Mouse (Mus musculus) adrenal gland, postnatal 10 days (tissue): Measurements from ENCODE around the gene Cdk2ap2. TPM values are rescaled to one million over a fixed set of nuclear protein-coding genes. Genes with fewer than 3 reads are reported as not detected.
A peak's percentile ranks its signal among the peaks of the same experiment; 100 is the strongest.

ENCODE experiments used
- DNase-seq: peaks from one replicate; pipeline ENCODE4 v3.0.0; 2021; ENCODE audit warnings: mixed read lengths
- total RNA-seq, 2 experiments: library from RNA; stranded (reverse); gene quantifications; 2 replicates each; pipeline ENCODE4 v1.2.3; 2021

The Cdk2ap2 gene
- total RNA-seq, 2 experiments from 2014 or later, result 56.3 to 64.1 TPM

GRCm38 (mm10) chr19:4094348-4094747 lies 2.6 kb upstream of the Cdk2ap2 start:
- no peak for DNase-seq

GRCm38 (mm10) chr19:4094774-4095303 lies 2.1 kb upstream of the Cdk2ap2 start:
- DNase-seq, result no peak

- no peak for DNase-seq
These were observed 1.2 kb upstream of the Cdk2ap2 start for GRCm38 (mm10) chr19:4095802-4096201.

GRCm38 (mm10) chr19:4097441-4097825 lies 451 bp downstream of the Cdk2ap2 start:
- DNase-seq, result no peak

GRCm38 (mm10) chr19:4098426-4098825 lies 1.4 kb downstream of the Cdk2ap2 start:
- no peak for DNase-seq

- peak; percentile 97 for DNase-seq
These were observed 2.1 kb downstream of the Cdk2ap2 start for GRCm38 (mm10) chr19:4099056-4099455.

- peak; percentile 90 for DNase-seq
These were observed 3.1 kb downstream of the Cdk2ap2 start, which contains the start of gene Pitpnm1 for GRCm38 (mm10) chr19:4099837-4100717. Pitpnm1 (plus strand) TSS chr19:4099998.

- peak; percentile 81 for DNase-seq
These were observed 3.8 kb downstream of the Cdk2ap2 start for GRCm38 (mm10) chr19:4100718-4101261.

- DNase-seq, result no peak
These were observed 4.5 kb downstream of the Cdk2ap2 start for GRCm38 (mm10) chr19:4101466-4101865.

- no peak for DNase-seq
These were observed 5.1 kb downstream of the Cdk2ap2 start for GRCm38 (mm10) chr19:4102049-4102448.

- no peak for DNase-seq
These were observed 5.6 kb downstream of the Cdk2ap2 start for GRCm38 (mm10) chr19:4102626-4103025.

GRCm38 (mm10) chr19:4103294-4103693 lies 6.3 kb downstream of the Cdk2ap2 start:
- DNase-seq, result no peak

- no peak for DNase-seq
These were observed 6.8 kb downstream of the Cdk2ap2 start for GRCm38 (mm10) chr19:4103792-4104191.

GRCm38 (mm10) chr19:4104675-4105194 lies 7.8 kb downstream of the Cdk2ap2 start:
- DNase-seq, result no peak

- no peak for DNase-seq
These were observed 9.7 kb downstream of the Cdk2ap2 start for GRCm38 (mm10) chr19:4106654-4107053.

GRCm38 (mm10) chr19:4108535-4108934 lies 11.6 kb downstream of the Cdk2ap2 start:
- no peak for DNase-seq

- DNase-seq, result no peak
These were observed 15.3 kb downstream of the Cdk2ap2 start for GRCm38 (mm10) chr19:4112063-4112960.

- DNase-seq, result peak; percentile 96
These were observed 16.3 kb downstream of the Cdk2ap2 start for GRCm38 (mm10) chr19:4113186-4113805.

- DNase-seq, result peak; percentile 57
These were observed 16.8 kb downstream of the Cdk2ap2 start for GRCm38 (mm10) chr19:4113806-4114230.

GRCm38 (mm10) chr19:4114551-4114950 lies 17.6 kb downstream of the Cdk2ap2 start:
- DNase-seq, result no peak

GRCm38 (mm10) chr19:4115144-4115543 lies 18.2 kb downstream of the Cdk2ap2 start:
- no peak for DNase-seq

GRCm38 (mm10) chr19:4115816-4116215 lies 18.8 kb downstream of the Cdk2ap2 start:
- no peak for DNase-seq
